Mouse (Mus musculus) heart, postnatal 0 days (tissue): Measurements from ENCODE around the gene Fabp6. TPM values are rescaled to one million over a fixed set of nuclear protein-coding genes. Genes with fewer than 3 reads are reported as not detected.
A peak's percentile ranks its signal among the peaks of the same experiment; 100 is the strongest.

ENCODE experiments used
- ATAC-seq: fragments of 200-750 bp; cut with Nextera tagmentation; 2 replicates; pipeline ENCODE4 v1.8.0; 2017; ENCODE audit warnings: low read depth, moderate number of reproducible peaks, moderate library complexity; ENCODE audit not compliant: insufficient read depth
- DNase-seq: peaks from one replicate; pipeline ENCODE4 v3.0.0-alpha.2; 2016; ENCODE audit warnings: low spot score
- H3K27ac ChIP-seq: fragments of 300-500 bp; sonication (generic); 2 replicates; pipeline ENCODE4 v1.5.1; 2014; ENCODE audit warnings: low read depth, mild to moderate bottlenecking
- H3K27me3 ChIP-seq: fragments of 300-500 bp; sonication (generic); 2 replicates; pipeline ENCODE4 v1.6.1; 2014; ENCODE audit warnings: low read length, mixed read lengths; ENCODE audit not compliant: control insufficient read depth, insufficient read depth
- H3K36me3 ChIP-seq: fragments of 300-500 bp; sonication (generic); replicated peaks from 2 replicates; pipeline ENCODE4 v1.6.1; 2014; ENCODE audit warnings: low read length, mixed read lengths; ENCODE audit not compliant: control insufficient read depth, insufficient read depth
- H3K4me1 ChIP-seq: fragments of 300-500 bp; sonication (generic); 2 replicates; pipeline ENCODE4 v1.6.1; 2014; ENCODE audit warnings: antibody characterized with exemption; ENCODE audit not compliant: control insufficient read depth, insufficient read depth
- H3K4me2 ChIP-seq: fragments of 300-500 bp; sonication (generic); 2 replicates; pipeline ENCODE4 v1.6.1; 2014; ENCODE audit warnings: low read depth, mild to moderate bottlenecking, low read length, moderate library complexity
- H3K4me3 ChIP-seq: fragments of 300-500 bp; sonication (generic); 2 replicates; pipeline ENCODE4 v1.5.1; 2014; ENCODE audit warnings: low read depth, low read length
- H3K9ac ChIP-seq: fragments of 300-500 bp; sonication (generic); replicated peaks from 2 replicates; pipeline ENCODE4 v1.6.1; 2014; ENCODE audit warnings: low read depth, low read length, mixed read lengths
- H3K9me3 ChIP-seq: fragments of 300-500 bp; sonication (generic); replicated peaks from 2 replicates; pipeline ENCODE4 v1.6.1; 2016; ENCODE audit warnings: low read length; ENCODE audit not compliant: control insufficient read depth
- CTCF ChIP-seq: IDR thresholded peaks from 2 replicates; pipeline ENCODE4 v1.5.1; 2016; ENCODE audit warnings: antibody characterized with exemption, control low read depth, low read depth
- EP300 ChIP-seq: IDR thresholded peaks from 2 replicates; pipeline ENCODE4 v1.6.1; 2016; ENCODE audit warnings: antibody characterized with exemption, low read depth
- WGBS: fragments of 180-500 bp; shearing (Covaris S2); extraction: QIAGEN DNeasy Blood & Tissue Kit; methylation state at CpG from one replicate; pipeline ENCODE4 v1.1.7; 2014; 5-methylcytosine and 5-hydroxymethylcytosine counted together
- polyA plus RNA-seq: library from polyadenylated mRNA; unstranded; fragments of >200 nt; fragmentation: Nextera tagmentation; extraction: Ambion mirVana; gene quantifications from 2 replicates; pipeline ENCODE4 v1.2.1, GENCODE M21; 2015
- total RNA-seq: library from RNA; depleted of rRNA; stranded (reverse); fragments of >200 nt; gene quantifications from 2 replicates; pipeline ENCODE4 v1.2.3, GENCODE M21; 2014; ENCODE audit warnings: low replicate concordance

The Fabp6 gene
- total and polyA plus RNA-seq, 2 experiments from 2014 or later, result not detected

GRCm38 (mm10) chr11:43586324-43587090 lies 14.8 kb downstream of the Fabp6 start, which contains the start of gene 4933415A04Rik:
4933415A04Rik (plus strand) TSS chr11:43587040.
- H3K27ac ChIP-seq, result no peak within 1 kb of the TSS
- H3K36me3 ChIP-seq, result peaks cover 43% of the 10 kb centered on the region
- ATAC-seq (peak; percentile 74), DNase-seq (peak; percentile 84)
- no peaks in the 10 kb centered on the region for H3K27me3 ChIP-seq
- H3K9me3 ChIP-seq, result no peaks in the 10 kb centered on the region
- H3K9ac ChIP-seq, result no peak within 1 kb of the TSS
- H3K4me1 ChIP-seq, result no peaks in the 10 kb centered on the region
- H3K4me2 ChIP-seq, result no peak within 1 kb of the TSS
- no peak within 1 kb of the TSS for H3K4me3 ChIP-seq
- TF ChIP-seq EP300 (no peak), CTCF (peak; percentile 77)
- WGBS, result 57% methylated on average over 7 of the region's 7 CpGs

GRCm38 (mm10) chr11:43585211-43586005 lies 15.9 kb downstream of the Fabp6 start:
- Histone ChIP-seq H3K4me1 (no peaks in the 10 kb centered on the region), H3K4me2 (no peak overlapping the region), H3K27me3 (no peaks in the 10 kb centered on the region), H3K4me3 (no peak overlapping the region), H3K27ac (no peak overlapping the region), H3K36me3 (peaks cover 43% of the 10 kb centered on the region), H3K9me3 (no peaks in the 10 kb centered on the region), H3K9ac (no peak overlapping the region)
- TF ChIP-seq CTCF (no peak), EP300 (no peak)
- WGBS, result 84% methylated on average over 22 of the region's 22 CpGs
- no peak for DNase-seq
- ATAC-seq, result no peak

GRCm38 (mm10) chr11:43577713-43578478 lies 23.4 kb downstream of the Fabp6 start:
- Histone ChIP-seq H3K9ac (no peak overlapping the region), H3K9me3 (no peaks in the 10 kb centered on the region), H3K36me3 (peaks cover 12% of the 10 kb centered on the region), H3K4me2 (no peak overlapping the region), H3K4me1 (no peaks in the 10 kb centered on the region), H3K27ac (no peak overlapping the region), H3K27me3 (no peaks in the 10 kb centered on the region), H3K4me3 (no peak overlapping the region)
- TF ChIP-seq CTCF, result no peak
- TF ChIP-seq EP300, result no peak
- ATAC-seq (no peak), DNase-seq (no peak)
- 75% methylated on average over 11 of the region's 11 CpGs for WGBS

- H3K27me3 ChIP-seq, result no peaks in the 10 kb centered on the region
- WGBS, result 30% methylated on average over 9 of the region's 9 CpGs
- no peak overlapping the region for H3K4me3 ChIP-seq
- H3K9ac ChIP-seq, result no peak overlapping the region
- H3K4me2 ChIP-seq, result peak overlapping the region; percentile 1; the same call in 1 of the 2 replicates
- ATAC-seq, result peak; percentile 36
- H3K27ac ChIP-seq, result peak overlapping the region; percentile 47
- no peaks in the 10 kb centered on the region for H3K9me3 ChIP-seq
- H3K36me3 ChIP-seq, result peaks cover 12% of the 10 kb centered on the region
- TF ChIP-seq CTCF (no peak), EP300 (no peak)
- DNase-seq, result peak; percentile 45
- H3K4me1 ChIP-seq, result peaks cover 9% of the 10 kb centered on the region
Observed at GRCm38 (mm10) chr11:43575376-43576151, 25.8 kb downstream of the Fabp6 start.

GRCm38 (mm10) chr11:43575061-43575375 lies 26.3 kb downstream of the Fabp6 start:
- ATAC-seq, result no peak
- Histone ChIP-seq H3K4me3 (no peak overlapping the region), H3K27ac (peak overlapping the region; percentile 47; the same call in 1 of the 2 replicates), H3K4me2 (0 out of 2 replicates have a peak overlapping the region, but pooled peaks have one; percentile 1), H3K27me3 (no peaks in the 10 kb centered on the region), H3K9me3 (no peaks in the 10 kb centered on the region), H3K36me3 (peaks cover 9% of the 10 kb centered on the region), H3K9ac (no peak overlapping the region), H3K4me1 (peaks cover 14% of the 10 kb centered on the region)
- no peak for DNase-seq
- 19% methylated on average over 3 of the region's 3 CpGs for WGBS
- TF ChIP-seq CTCF (no peak), EP300 (no peak)
